Mouse (Mus musculus): ENCODE results near the gene Gm20503. TPM values are rescaled to one million over a fixed set of nuclear protein-coding genes. Genes with fewer than 3 reads are reported as not detected.
A peak's percentile ranks its signal among the peaks of the same experiment; 100 is the strongest.

Gm20503 gene
- polyA plus RNA-seq (2015; fragmentation: Nextera tagmentation; extraction: Ambion mirVana) = 15.2 and 21.9 TPM in 2 replicates

DNA sequence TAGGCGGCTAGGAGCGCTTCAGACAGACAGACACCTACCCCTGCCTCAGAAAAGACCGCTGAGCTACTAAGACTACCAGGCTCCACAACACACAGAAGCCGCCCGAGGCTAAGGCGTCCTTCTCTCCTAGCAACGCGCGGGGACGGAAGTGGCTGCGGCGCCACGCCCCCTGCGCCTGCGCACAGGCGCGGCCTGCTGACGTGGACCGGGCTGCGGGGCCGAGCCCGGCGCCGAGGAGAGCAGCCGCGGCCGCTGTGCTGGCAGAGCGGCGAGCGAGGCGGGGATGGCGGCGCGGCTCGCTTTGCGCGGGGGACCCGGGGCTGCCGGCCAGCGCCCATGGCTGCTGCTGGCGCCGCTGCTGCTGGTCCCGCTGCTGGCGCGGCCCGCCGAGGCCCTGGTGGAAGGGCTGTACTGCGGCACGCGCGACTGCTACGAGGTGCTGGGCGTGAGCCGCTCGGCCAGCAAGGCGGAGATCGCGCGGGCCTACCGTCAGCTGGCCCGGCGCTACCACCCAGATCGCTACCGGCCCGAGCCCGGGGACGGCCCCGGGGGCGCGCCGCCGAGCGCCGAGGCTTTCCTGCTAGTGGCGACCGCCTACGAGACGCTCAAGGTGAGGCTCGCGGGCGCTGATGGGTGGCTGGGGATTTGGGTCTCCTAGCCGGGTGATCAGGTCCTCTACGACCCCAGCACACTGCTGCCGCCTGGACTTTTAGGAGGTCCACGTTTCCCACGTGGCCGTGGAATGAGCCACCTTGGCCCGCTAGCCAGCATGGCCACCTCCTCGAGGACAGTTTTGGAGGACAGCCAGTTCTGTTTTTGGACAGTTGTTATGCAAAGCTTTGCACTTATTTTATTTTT lies at the start of gene Gm20503:
Gm20503 (plus strand) TSS at position 263 of the 858 bp plus-strand sequence.
- H3K9me3 ChIP-seq = no peaks in the 10 kb centered on the region
- WGBS = under 1% methylated on average over 89 of the region's 89 CpGs
- ATAC-seq (ENCODE audit: insufficient read depth, low FRiP score, low read depth) = peak; percentile 99
- H3K36me3 ChIP-seq = no peaks in the 10 kb centered on the region
- peak within 1 kb of the TSS; percentile 65 for H3K4me2 ChIP-seq
- peak within 1 kb of the TSS; percentile 89 for H3K4me3 ChIP-seq (replicated peaks)
- H3K27me3 ChIP-seq (replicated peaks) = no peaks in the 10 kb centered on the region
- H3K27ac ChIP-seq = peak within 1 kb of the TSS; percentile 85
- H3K9ac ChIP-seq = peak within 1 kb of the TSS; percentile 70
- H3K4me1 ChIP-seq = peaks cover 15% of the 10 kb centered on the region; the same call in 1 of the 2 replicates

DNA sequence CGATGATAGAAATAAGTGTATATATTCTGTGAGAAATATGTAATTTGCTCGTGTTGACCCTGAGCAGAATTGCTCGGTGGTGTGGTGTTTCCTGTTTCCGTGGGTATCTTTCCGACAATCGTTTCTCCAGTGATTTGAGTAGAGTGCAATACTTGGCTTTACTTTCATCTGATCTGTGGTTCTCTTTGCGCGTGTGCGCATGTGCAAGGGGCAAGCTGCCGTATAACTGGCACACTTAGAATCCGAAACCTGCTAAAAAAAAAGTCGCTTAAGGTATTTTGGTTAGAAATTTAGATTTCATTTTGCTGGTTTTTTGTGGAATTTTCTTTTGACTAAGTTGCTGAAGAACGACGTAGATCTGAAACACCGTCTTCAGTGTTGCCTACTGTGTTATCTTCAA lies 41.3 kb upstream of the Gm20503 start:
- Histone ChIP-seq H3K36me3 (no peaks in the 10 kb centered on the region), H3K4me2 (no peak overlapping the region), H3K4me1 (no peaks in the 10 kb centered on the region), H3K9ac (no peak overlapping the region), H3K9me3 (no peaks in the 10 kb centered on the region), H3K27ac (no peak overlapping the region), H3K27me3 (replicated peaks) (no peaks in the 10 kb centered on the region), H3K4me3 (replicated peaks) (no peak overlapping the region)
- WGBS = 88% methylated on average over 15 of the region's 15 CpGs
- ATAC-seq (ENCODE audit: insufficient read depth, low FRiP score, low read depth) = no peak

DNA sequence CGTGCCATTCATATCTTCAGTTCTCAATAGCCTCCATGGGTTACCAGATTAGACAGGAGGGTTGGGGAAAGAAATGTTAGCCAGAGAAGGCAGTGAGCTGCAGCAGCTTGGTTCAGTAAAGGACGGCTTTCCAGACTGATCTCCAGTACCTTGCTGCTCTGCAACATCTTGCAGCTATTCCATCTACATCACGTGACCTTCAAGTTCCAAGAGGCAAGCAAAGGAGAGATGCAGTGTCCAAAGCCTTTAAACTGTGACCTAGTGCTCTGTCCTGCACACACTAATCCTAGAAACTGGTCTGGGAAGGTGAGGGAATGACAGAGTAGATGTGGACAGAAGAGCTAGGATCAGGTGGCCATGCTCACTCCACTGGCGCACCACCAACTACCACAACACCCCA lies 39.7 kb upstream of the Gm20503 start:
- Histone ChIP-seq H3K9ac (no peak overlapping the region), H3K9me3 (no peaks in the 10 kb centered on the region), H3K27me3 (replicated peaks) (no peaks in the 10 kb centered on the region), H3K27ac (no peak overlapping the region), H3K36me3 (no peaks in the 10 kb centered on the region), H3K4me3 (replicated peaks) (no peak overlapping the region), H3K4me2 (no peak overlapping the region), H3K4me1 (no peaks in the 10 kb centered on the region)
- 90% methylated on average over 4 of the region's 4 CpGs for WGBS
- no peak for ATAC-seq (ENCODE audit: insufficient read depth, low FRiP score, low read depth)

DNA sequence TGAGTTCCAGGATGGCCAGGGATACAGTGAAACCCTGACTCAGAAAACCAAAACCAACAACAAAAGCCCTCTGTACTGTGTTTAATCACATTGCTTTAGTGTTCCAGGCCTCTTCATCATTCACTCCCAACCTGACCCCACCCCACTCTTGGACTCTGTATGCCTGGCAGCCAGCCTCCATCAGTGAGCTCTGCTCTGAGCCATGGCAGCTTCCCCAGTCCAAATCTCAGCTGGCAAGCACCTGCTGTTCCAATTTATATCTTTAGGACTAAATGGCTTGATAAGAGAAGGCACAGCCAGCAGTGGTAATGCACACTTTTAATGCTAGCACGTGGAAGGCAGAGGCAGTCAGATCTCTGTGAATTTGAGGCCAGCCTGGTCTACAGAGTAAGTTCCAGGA lies 37.9 kb upstream of the Gm20503 start:
- H3K27me3 ChIP-seq (replicated peaks) = no peaks in the 10 kb centered on the region
- no peak for ATAC-seq (ENCODE audit: insufficient read depth, low FRiP score, low read depth)
- 82% methylated on average over 1 of the region's 1 CpGs for WGBS
- H3K4me2 ChIP-seq = no peak overlapping the region
- H3K36me3 ChIP-seq = peaks cover 2% of the 10 kb centered on the region; the same call in 1 of the 2 replicates
- H3K4me3 ChIP-seq (replicated peaks) = no peak overlapping the region
- H3K9me3 ChIP-seq = no peaks in the 10 kb centered on the region
- H3K9ac ChIP-seq = no peak overlapping the region
- H3K4me1 ChIP-seq = no peaks in the 10 kb centered on the region
- H3K27ac ChIP-seq = no peak overlapping the region

DNA sequence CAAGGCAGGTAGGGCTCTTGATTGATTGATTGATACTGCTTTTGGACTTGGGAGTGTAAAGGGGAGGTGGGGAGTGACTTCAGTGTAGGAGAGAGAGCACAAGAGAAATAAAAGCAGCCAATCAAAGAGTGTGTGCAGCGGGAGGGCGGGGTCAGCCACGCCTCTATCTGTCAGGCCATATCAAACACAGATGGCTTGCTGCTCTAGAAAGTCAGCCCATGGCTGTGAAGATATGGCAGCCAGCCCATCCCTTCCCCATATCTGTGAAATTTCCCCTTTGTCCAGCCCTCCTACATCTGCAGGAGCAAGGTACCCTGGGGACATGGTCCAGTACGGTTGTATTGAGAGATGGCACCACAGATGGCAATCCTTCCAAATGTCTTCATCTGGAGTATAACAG lies 32.3 kb upstream of the Gm20503 start:
- 86% methylated on average over 4 of the region's 4 CpGs for WGBS
- Histone ChIP-seq H3K4me3 (replicated peaks) (no peak overlapping the region), H3K9me3 (no peaks in the 10 kb centered on the region), H3K4me2 (no peak overlapping the region), H3K4me1 (no peaks in the 10 kb centered on the region), H3K36me3 (peaks cover 6% of the 10 kb centered on the region), H3K27me3 (replicated peaks) (no peaks in the 10 kb centered on the region), H3K27ac (no peak overlapping the region), H3K9ac (no peak overlapping the region)
- ATAC-seq (ENCODE audit: insufficient read depth, low FRiP score, low read depth) = peak; percentile 43; the same call in 1 of the 2 replicates

DNA sequence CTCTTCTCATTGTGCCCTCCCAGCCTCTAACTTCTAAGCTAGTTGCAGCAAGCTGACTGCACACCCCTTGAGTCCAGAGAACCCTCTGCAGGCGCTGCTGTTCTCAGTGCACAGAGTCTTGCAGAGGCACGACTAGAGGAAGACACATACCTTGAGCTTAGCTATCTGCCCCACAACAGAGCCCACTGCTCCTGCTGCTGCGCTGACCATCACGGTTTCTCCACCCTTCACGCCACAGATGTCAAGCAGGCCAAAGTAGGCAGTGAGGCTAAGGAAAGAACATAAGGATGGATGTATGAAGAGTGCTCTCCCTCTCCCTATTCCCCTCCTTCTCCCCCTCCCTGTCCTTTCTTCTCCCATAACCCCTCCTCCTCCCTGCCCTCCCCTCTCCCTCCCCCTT lies 27.3 kb upstream of the Gm20503 start:
- Histone ChIP-seq H3K27ac (no peak overlapping the region), H3K4me3 (replicated peaks) (no peak overlapping the region), H3K27me3 (replicated peaks) (no peaks in the 10 kb centered on the region), H3K9ac (no peak overlapping the region), H3K4me1 (no peaks in the 10 kb centered on the region), H3K36me3 (no peaks in the 10 kb centered on the region; the same call in 1 of the 2 replicates), H3K4me2 (no peak overlapping the region), H3K9me3 (no peaks in the 10 kb centered on the region)
- no peak for ATAC-seq (ENCODE audit: insufficient read depth, low FRiP score, low read depth)
- 79% methylated on average over 5 of the region's 5 CpGs for WGBS

DNA sequence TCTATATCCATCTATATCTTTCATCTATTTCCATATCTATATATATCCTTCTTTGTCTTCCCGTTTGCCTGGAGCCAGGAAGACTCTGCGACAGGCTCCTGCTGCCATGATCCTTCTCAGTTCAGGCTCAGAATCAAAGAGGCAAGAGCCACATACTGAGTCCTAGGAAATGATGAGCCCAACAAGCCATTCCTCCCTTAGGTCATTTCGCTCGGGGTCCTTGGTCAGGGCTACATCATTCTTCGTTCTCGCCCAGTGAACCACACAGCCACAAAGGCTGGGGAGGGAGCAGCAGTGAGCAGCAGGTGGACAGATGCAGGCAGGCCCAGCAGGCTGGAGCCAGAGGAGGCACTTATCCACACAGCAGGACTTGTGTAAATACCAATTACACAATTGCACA lies 21.6 kb upstream of the Gm20503 start:
- no peak overlapping the region for H3K9ac ChIP-seq
- 0 out of 2 replicates have a peak, but pooled peaks cover 11% of the 10 kb centered on the region for H3K4me1 ChIP-seq
- no peak for ATAC-seq (ENCODE audit: insufficient read depth, low FRiP score, low read depth)
- H3K27me3 ChIP-seq (replicated peaks) = no peaks in the 10 kb centered on the region
- no peaks in the 10 kb centered on the region for H3K9me3 ChIP-seq
- no peak overlapping the region for H3K4me3 ChIP-seq (replicated peaks)
- 0 out of 2 replicates have a peak, but pooled peaks cover 3% of the 10 kb centered on the region for H3K36me3 ChIP-seq
- 85% methylated on average over 6 of the region's 6 CpGs for WGBS
- H3K4me2 ChIP-seq = no peak overlapping the region
- H3K27ac ChIP-seq = no peak overlapping the region

DNA sequence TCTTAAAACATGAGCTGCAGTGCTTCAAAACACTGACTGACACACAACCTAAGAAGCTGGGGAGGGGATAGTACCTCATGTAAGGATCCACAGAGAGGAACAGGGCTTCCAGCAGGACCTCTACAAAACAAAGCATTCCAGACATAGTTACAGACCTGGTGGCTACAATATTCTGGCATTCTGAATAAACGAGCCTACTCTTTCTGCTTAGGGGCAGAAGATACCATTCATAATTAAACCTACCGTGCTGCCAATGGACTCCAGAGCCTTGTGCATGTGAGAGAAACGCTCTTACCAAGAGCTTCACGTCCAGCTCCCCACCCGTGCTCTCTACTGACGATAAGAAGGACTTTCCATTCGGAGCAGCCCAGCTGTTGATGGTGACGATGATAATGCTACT lies 20.2 kb upstream of the Gm20503 start:
- H3K9me3 ChIP-seq = no peaks in the 10 kb centered on the region
- H3K4me2 ChIP-seq = no peak overlapping the region
- no peak for ATAC-seq (ENCODE audit: insufficient read depth, low FRiP score, low read depth)
- H3K4me3 ChIP-seq (replicated peaks) = no peak overlapping the region
- H3K36me3 ChIP-seq = 0 out of 2 replicates have a peak, but pooled peaks cover 3% of the 10 kb centered on the region
- 0 out of 2 replicates have a peak, but pooled peaks cover 13% of the 10 kb centered on the region for H3K4me1 ChIP-seq
- 86% methylated on average over 8 of the region's 8 CpGs for whole genome bisulfite sequencing
- no peak overlapping the region for H3K27ac ChIP-seq
- no peak overlapping the region for H3K9ac ChIP-seq
- H3K27me3 ChIP-seq (replicated peaks) = no peaks in the 10 kb centered on the region

DNA sequence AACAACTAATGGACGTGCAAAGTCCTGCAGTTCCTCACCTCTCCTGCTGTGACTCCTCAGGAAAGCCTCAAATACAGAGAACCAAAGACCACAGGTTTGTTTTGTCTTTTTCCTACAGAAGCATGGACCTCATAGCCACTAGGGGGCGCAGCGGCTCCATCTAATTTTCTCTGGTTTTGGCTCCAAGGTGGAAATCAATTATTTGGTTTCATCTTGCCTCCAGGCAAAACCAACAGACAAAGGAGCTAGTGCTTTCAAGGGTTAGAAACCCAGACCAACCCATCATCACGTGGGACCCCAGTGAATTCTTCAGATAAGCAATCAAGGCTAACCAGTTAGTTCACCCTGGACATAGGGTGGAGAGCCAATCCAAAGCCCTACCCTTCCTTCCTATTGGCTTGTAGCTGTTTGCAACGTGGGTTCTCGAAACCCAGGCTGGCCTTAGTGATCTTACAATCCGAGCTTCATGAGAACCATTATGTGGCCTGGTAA lies 17.8 kb upstream of the Gm20503 start:
- H3K9me3 ChIP-seq = no peaks in the 10 kb centered on the region
- H3K27me3 ChIP-seq (replicated peaks) = no peaks in the 10 kb centered on the region
- H3K36me3 ChIP-seq = 0 out of 2 replicates have a peak, but pooled peaks cover 3% of the 10 kb centered on the region
- no peak overlapping the region; the same call in 1 of the 2 replicates for H3K27ac ChIP-seq
- ATAC-seq (ENCODE audit: insufficient read depth, low FRiP score, low read depth) = peak; percentile 70
- no peak overlapping the region for H3K4me3 ChIP-seq (replicated peaks)
- WGBS = 14% methylated on average over 7 of the region's 7 CpGs
- H3K4me1 ChIP-seq = 0 out of 2 replicates have a peak, but pooled peaks cover 13% of the 10 kb centered on the region
- H3K9ac ChIP-seq = no peak overlapping the region
- no peak overlapping the region for H3K4me2 ChIP-seq

DNA sequence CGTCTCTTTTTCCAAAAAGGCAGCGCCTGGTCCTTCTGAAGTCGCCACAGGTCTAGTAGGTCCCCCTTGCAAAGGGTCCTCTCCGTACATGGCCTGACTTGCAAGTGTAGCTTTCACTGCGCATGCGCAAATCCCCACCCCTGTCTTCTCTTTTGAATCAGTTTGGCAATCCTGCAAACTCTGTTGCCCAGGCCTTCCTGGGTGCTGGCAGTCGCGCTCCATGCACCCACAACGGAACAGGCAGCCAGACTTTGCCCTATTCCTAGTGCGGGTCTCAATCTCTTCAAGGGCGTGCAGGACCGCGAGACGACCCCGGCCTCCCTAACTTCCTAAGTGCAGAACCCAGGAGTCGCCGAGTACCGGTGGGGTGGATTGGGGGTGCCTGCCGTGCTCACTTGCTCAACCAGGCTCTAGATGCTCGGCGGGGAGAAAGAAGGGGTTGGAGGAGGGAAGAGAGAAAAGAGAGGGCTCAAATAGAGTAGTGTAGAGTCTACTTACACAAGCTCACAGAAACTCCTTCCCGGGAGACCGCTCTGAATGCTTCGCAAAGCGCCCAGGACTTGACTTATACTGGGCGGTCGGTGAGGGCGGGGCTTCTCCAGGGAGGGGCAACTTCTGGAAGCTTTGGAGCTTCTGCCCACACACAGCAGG lies 16.3 kb upstream of the Gm20503 start, which contains the start of gene Ptgr1:
Ptgr1 (minus strand) TSS at position 580 of the 651 bp plus-strand sequence.
- Histone ChIP-seq H3K9ac (peak within 1 kb of the TSS; percentile 57), H3K9me3 (no peaks in the 10 kb centered on the region), H3K36me3 (0 out of 2 replicates have a peak, but pooled peaks cover 3% of the 10 kb centered on the region), H3K4me1 (0 out of 2 replicates have a peak, but pooled peaks cover 13% of the 10 kb centered on the region), H3K4me3 (replicated peaks) (peak within 1 kb of the TSS; percentile 73), H3K4me2 (peak within 1 kb of the TSS; percentile 81), H3K27ac (peak within 1 kb of the TSS; percentile 85), H3K27me3 (replicated peaks) (no peaks in the 10 kb centered on the region)
- ATAC-seq (ENCODE audit: insufficient read depth, low FRiP score, low read depth) = peak; percentile 76
- WGBS = 1% methylated on average over 28 of the region's 28 CpGs

DNA sequence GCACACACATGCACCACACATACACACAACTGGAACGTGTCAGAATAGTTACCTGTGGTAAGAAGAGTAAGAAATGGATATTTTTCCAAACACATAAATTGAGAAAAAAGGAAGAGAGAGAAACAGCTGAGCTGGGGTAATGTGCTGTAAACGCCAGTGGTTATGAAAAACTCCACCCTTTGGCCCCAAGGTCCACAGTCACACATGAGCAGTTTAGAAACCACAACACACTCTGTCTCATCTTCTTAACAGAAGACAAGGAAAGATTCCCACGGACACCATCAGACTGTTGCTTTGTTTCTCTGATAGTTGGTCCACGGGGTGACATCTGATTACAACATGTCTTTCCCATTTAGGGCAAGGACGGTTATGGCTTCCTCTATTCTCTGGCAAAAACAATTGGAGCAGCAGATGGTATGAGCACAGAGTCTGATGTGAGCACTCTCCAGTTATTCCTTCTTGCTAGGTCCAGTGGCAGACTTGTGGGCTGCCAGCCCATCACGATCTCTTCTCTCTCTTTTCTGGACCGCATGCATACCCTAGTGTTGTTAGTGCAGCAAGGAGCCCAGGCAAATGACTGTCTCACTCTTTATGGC lies 13.6 kb upstream of the Gm20503 start:
- Histone ChIP-seq H3K27ac (no peak overlapping the region), H3K9ac (no peak overlapping the region), H3K4me3 (replicated peaks) (no peak overlapping the region), H3K36me3 (no peaks in the 10 kb centered on the region), H3K27me3 (replicated peaks) (no peaks in the 10 kb centered on the region), H3K4me2 (no peak overlapping the region), H3K9me3 (no peaks in the 10 kb centered on the region), H3K4me1 (0 out of 2 replicates have a peak, but pooled peaks cover 18% of the 10 kb centered on the region)
- 82% methylated on average over 7 of the region's 7 CpGs for WGBS
- ATAC-seq (ENCODE audit: insufficient read depth, low FRiP score, low read depth) = no peak

All from stomach, embryonic 15.5 days (tissue).